Mouse (Mus musculus) limb, embryonic 13.5 days (tissue): ENCODE measurements around the gene Fem1a. TPM values are rescaled to one million over a fixed set of nuclear protein-coding genes. Genes with fewer than 3 reads are reported as not detected.
A peak's percentile ranks its signal among the peaks of the same experiment; 100 is the strongest.

Experiments used
- ATAC-seq: fragments of 200-750 bp; cut with Nextera tagmentation; 2 replicates; pipeline ENCODE4 v1.8.0; 2017; ENCODE audit warnings: low read depth, moderate number of reproducible peaks, moderate TSS enrichment; ENCODE audit not compliant: low FRiP score
- H3K27ac ChIP-seq: fragments of 300-500 bp; sonication (generic); 2 replicates; pipeline ENCODE4 v1.5.1; 2015; ENCODE audit warnings: inconsistent platforms, mild to moderate bottlenecking, moderate library complexity
- H3K27me3 ChIP-seq: fragments of 300-500 bp; sonication (generic); 2 replicates; pipeline ENCODE4 v1.6.1; 2015; ENCODE audit warnings: mild to moderate bottlenecking, inconsistent platforms
- H3K36me3 ChIP-seq: fragments of 300-500 bp; sonication (generic); 2 replicates; pipeline ENCODE4 v1.6.1; 2015; ENCODE audit warnings: inconsistent platforms, mild to moderate bottlenecking, moderate library complexity
- H3K4me1 ChIP-seq: fragments of 300-500 bp; sonication (generic); 2 replicates; pipeline ENCODE4 v1.6.1; 2015; ENCODE audit warnings: inconsistent platforms
- H3K4me2 ChIP-seq: fragments of 300-500 bp; sonication (generic); replicated peaks from 2 replicates; pipeline ENCODE4 v1.6.1; 2015; ENCODE audit warnings: inconsistent platforms, mild to moderate bottlenecking, moderate library complexity
- H3K4me3 ChIP-seq: fragments of 300-500 bp; sonication (generic); 2 replicates; pipeline ENCODE4 v1.5.1; 2015; ENCODE audit warnings: moderate library complexity, mild to moderate bottlenecking, inconsistent platforms
- H3K9ac ChIP-seq: fragments of 300-500 bp; sonication (generic); 2 replicates; pipeline ENCODE4 v1.6.1; 2015; ENCODE audit warnings: mild to moderate bottlenecking, inconsistent platforms
- H3K9me3 ChIP-seq: fragments of 300-500 bp; sonication (generic); 2 replicates; pipeline ENCODE4 v1.6.1; 2016; ENCODE audit warnings: inconsistent platforms
- WGBS: fragments of 180-500 bp; shearing (Covaris S2); methylation state at CpG from one replicate; pipeline ENCODE4 v1.1.7; 2015; 5-methylcytosine and 5-hydroxymethylcytosine counted together
- polyA plus RNA-seq: library from polyadenylated mRNA; unstranded; fragments of >200 nt; fragmentation: Nextera tagmentation; extraction: Ambion mirVana; gene quantifications from 2 replicates; pipeline ENCODE4 v1.2.1, GENCODE M21; 2015

The Fem1a gene
- polyA plus RNA-seq = 12.3 and 13.7 TPM in 2 replicates

- H3K4me3 ChIP-seq = peak within 1 kb of the TSS; percentile 67
- peak; percentile 93 for ATAC-seq
- no peaks in the 10 kb centered on the region for H3K9me3 ChIP-seq
- H3K9ac ChIP-seq = peak within 1 kb of the TSS; percentile 75
- H3K27ac ChIP-seq = peak within 1 kb of the TSS; percentile 80
- H3K4me1 ChIP-seq = peaks cover 48% of the 10 kb centered on the region
- under 1% methylated on average over 28 of the region's 28 CpGs for WGBS
- H3K36me3 ChIP-seq = peaks cover 34% of the 10 kb centered on the region
- H3K4me2 ChIP-seq = peak within 1 kb of the TSS; percentile 98
- no peaks in the 10 kb centered on the region for H3K27me3 ChIP-seq
Measured at GRCm38 (mm10) chr17:56256239-56256881, at the start of gene Fem1a. Fem1a (plus strand) TSS chr17:56256810.

DNA sequence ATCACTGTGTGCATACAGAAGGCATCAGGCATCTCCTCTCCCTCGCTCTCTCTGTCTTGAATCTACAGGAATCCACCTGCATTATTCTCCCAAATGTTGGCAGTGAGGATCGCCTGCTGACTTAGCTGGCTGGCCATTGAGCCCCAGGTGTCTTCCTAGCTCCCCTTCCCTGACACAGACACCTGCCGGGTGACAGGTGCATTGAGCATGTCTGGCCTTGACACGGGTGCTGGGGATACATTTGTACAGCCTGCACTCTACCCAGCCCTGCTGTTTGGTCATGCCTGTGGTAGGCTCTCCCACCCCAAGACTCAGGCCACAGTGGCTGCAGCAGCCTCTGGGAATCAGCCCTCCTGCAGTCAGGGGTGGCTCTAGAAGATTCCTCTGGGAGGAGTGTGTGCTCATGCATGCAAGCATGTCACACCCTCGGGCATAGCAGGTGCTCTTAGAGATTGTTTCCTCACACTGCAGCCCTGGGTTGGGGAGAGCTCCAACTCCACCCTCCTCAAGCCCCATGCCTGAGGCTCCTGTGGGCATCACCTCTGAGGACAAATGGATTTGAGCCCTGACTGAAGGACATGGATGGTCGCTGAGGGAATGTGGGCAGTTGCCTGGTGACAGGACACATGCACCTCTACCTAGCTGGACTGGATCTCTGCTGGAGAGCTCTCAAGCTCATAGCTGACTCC lies 49.5 kb upstream of the Fem1a start:
- Histone ChIP-seq H3K27ac (no peak overlapping the region), H3K4me3 (no peak overlapping the region), H3K9ac (no peak overlapping the region), H3K27me3 (no peaks in the 10 kb centered on the region), H3K4me2 (no peak overlapping the region), H3K4me1 (no peaks in the 10 kb centered on the region), H3K36me3 (peaks cover 98% of the 10 kb centered on the region), H3K9me3 (no peaks in the 10 kb centered on the region)
- ATAC-seq = no peak
- 81% methylated on average over 6 of the region's 6 CpGs for WGBS

DNA sequence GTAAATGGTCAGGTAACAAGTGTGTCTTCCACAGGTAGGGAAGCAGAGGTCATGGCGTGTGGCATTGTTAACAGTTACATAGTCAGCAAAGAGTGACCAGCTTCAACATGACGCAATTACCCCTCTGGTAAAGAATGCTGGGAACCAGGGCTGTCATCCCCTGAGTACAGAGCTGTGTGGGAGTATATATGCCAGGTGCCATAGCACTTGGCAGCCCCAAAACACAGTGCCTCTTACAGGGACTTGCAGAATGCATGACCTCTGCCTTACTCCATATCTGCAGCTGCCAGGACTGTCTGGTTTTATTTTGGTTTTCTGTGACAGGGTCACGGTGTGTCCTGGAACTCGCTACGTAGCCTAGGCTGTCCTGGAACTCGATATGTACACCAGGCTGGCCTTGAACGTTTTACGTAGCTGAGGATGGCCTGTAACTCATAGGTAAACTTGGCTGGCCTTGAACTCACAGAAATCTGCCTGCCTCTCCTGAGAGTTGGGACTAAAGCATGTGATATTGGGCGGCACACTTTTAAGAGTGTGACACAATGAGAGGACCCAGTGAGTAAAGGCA lies 48.6 kb upstream of the Fem1a start:
- Histone ChIP-seq H3K27ac (no peak overlapping the region), H3K9me3 (no peaks in the 10 kb centered on the region), H3K9ac (no peak overlapping the region), H3K4me1 (no peaks in the 10 kb centered on the region), H3K4me2 (no peak overlapping the region), H3K27me3 (no peaks in the 10 kb centered on the region), H3K4me3 (no peak overlapping the region), H3K36me3 (peaks cover 89% of the 10 kb centered on the region)
- no peak for ATAC-seq
- 91% methylated on average over 9 of the region's 9 CpGs for WGBS

- no peak overlapping the region for H3K27ac ChIP-seq
- no peak for ATAC-seq
- no peak overlapping the region for H3K9ac ChIP-seq
- H3K9me3 ChIP-seq = no peaks in the 10 kb centered on the region
- no peak overlapping the region for H3K4me2 ChIP-seq
- no peaks in the 10 kb centered on the region for H3K27me3 ChIP-seq
- H3K4me3 ChIP-seq = no peak overlapping the region
- WGBS = 92% methylated on average over 3 of the region's 3 CpGs
- H3K4me1 ChIP-seq = no peaks in the 10 kb centered on the region
- H3K36me3 ChIP-seq = peaks cover 81% of the 10 kb centered on the region
Measured at GRCm38 (mm10) chr17:56208821-56209220, 47.8 kb upstream of the Fem1a start.

GRCm38 (mm10) chr17:56211090-56211489 lies 45.5 kb upstream of the Fem1a start:
- Histone ChIP-seq H3K4me2 (no peak overlapping the region), H3K9ac (no peak overlapping the region), H3K4me1 (no peaks in the 10 kb centered on the region), H3K36me3 (peaks cover 72% of the 10 kb centered on the region), H3K9me3 (no peaks in the 10 kb centered on the region), H3K27ac (no peak overlapping the region), H3K27me3 (no peaks in the 10 kb centered on the region), H3K4me3 (no peak overlapping the region)
- no peak for ATAC-seq
- WGBS = 92% methylated on average over 2 of the region's 2 CpGs

DNA sequence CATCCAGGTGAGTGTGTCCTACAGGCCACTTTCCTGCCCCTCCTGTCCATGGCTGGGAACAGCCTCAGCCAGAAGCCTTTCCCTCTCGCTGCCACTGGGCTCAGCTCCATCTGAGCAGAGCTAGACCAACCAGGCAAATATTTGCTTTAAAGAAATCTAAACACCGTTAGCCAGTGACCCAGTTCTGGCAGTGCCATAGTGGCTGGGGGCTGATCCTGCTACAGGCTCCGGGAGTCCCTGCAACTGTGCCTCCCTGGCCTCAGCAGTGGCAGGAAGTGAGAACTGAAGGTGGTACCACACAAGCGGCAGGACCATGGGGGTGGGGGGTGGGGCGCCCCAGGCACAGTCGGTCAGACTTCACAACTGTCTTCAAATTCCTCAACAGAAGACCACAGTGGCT lies 43.9 kb upstream of the Fem1a start:
- no peak overlapping the region for H3K9ac ChIP-seq
- no peaks in the 10 kb centered on the region for H3K9me3 ChIP-seq
- no peak overlapping the region for H3K4me3 ChIP-seq
- no peak for ATAC-seq
- H3K4me1 ChIP-seq = peaks cover 15% of the 10 kb centered on the region
- no peak overlapping the region for H3K4me2 ChIP-seq
- 56% methylated on average over 6 of the region's 6 CpGs for WGBS
- peaks cover 59% of the 10 kb centered on the region for H3K36me3 ChIP-seq
- H3K27ac ChIP-seq = no peak overlapping the region
- no peaks in the 10 kb centered on the region for H3K27me3 ChIP-seq

DNA sequence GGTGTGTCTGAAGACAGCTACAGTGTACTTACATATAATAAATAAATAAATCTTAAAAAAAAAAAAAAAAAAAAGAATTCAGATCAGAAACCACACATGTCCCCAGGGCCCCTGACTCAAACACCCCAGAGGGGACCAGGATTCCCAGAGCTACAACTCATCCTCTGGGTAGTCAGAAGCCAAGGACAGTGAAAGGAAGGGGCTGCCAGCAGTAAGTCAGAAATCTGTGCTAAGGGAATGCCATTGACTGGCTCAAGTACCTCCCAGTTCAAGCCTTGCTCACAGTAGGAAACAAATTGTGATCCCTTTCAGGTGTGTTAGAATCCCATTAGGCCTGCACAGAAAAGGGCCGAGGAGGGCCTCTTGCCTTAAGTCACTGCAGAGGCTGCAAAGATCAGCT lies 42.4 kb upstream of the Fem1a start:
- Histone ChIP-seq H3K4me3 (no peak overlapping the region), H3K9me3 (no peaks in the 10 kb centered on the region), H3K27ac (no peak overlapping the region), H3K4me2 (no peak overlapping the region), H3K4me1 (peaks cover 20% of the 10 kb centered on the region), H3K27me3 (no peaks in the 10 kb centered on the region), H3K9ac (no peak overlapping the region), H3K36me3 (peaks cover 43% of the 10 kb centered on the region)
- ATAC-seq = no peak
- WGBS = 86% methylated on average over 1 of the region's 1 CpGs

DNA sequence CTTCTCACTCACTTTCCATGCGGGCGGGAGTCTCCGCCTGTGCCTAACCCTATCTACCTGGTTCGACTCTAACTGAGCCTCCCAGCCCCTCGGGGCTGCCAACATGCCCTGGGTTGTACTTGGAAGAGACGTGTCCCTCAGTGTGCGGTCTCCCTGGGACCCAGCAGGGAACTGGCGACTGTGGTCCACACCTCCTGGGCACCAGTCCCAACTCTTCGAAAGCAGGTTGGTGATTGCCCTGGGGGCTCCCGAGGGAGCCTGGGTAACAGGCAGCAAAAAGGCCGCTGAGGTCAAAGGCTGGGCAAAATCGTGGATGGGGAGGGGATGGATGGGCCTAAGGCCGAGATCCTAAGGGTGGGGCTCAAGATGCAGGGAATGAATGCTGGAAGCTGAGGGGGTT lies 38.9 kb upstream of the Fem1a start:
- Histone ChIP-seq H3K27me3 (no peaks in the 10 kb centered on the region), H3K4me2 (peak overlapping the region; percentile 85), H3K9me3 (no peaks in the 10 kb centered on the region), H3K27ac (no peak overlapping the region), H3K36me3 (peaks cover 16% of the 10 kb centered on the region), H3K4me1 (peaks cover 24% of the 10 kb centered on the region), H3K4me3 (peak overlapping the region; percentile 82), H3K9ac (peak overlapping the region; percentile 90)
- ATAC-seq = no peak
- 69% methylated on average over 13 of the region's 13 CpGs for WGBS

DNA sequence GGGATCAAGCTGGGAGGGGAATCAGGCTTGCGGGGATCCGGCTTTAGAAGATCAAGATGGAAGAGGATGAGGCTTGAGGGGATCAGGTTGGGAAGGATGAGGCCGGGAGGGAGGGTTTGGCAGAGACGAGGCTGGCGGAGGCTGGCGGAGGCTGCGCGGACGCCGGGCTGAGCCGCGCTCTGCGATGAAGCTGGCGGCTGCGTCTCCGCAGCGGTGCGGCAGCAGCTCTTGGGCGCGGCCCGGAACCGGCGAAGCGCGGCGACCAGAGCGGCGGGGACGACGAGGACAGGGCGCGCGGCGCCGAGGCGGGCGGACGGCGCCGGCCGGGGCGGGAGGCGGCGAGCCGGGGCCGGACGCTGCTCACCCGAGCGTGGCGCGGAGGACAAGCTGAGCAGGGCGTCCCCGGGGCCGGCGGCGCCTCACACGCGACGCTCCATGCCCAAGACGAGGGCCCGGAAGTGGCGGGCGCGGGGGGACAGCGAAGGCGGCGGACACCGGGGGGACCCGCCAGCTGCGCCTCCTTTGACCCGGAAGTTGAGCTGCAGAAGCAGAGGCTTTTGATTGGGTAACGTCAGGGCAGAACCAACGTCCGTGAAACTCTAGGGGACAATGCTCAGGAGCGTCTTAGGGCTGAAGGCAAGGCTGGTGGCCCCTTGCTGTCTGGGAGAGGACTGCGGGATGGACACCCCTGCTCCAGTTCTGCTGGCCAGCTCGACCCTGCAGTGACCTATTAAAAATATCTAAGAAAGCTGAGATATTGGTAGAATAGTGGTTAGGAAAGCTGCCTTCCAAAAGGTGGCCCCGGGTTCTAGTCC lies 38.0 kb upstream of the Fem1a start, which contains the start of gene Dpp9:
Dpp9 (minus strand) TSS at position 529 of the 815 bp plus-strand sequence.
- peak within 1 kb of the TSS; percentile 84 for H3K27ac ChIP-seq
- peak within 1 kb of the TSS; percentile 82 for H3K4me3 ChIP-seq
- peak within 1 kb of the TSS; percentile 90 for H3K9ac ChIP-seq
- WGBS = under 1% methylated on average over 64 of the region's 78 CpGs
- H3K4me1 ChIP-seq = peaks cover 24% of the 10 kb centered on the region
- peak; percentile 99 for ATAC-seq
- H3K36me3 ChIP-seq = peaks cover 16% of the 10 kb centered on the region
- no peaks in the 10 kb centered on the region for H3K9me3 ChIP-seq
- no peaks in the 10 kb centered on the region for H3K27me3 ChIP-seq
- H3K4me2 ChIP-seq = peak within 1 kb of the TSS; percentile 85

- Histone ChIP-seq H3K4me3 (peak overlapping the region; percentile 82), H3K36me3 (peaks cover 16% of the 10 kb centered on the region), H3K4me2 (peak overlapping the region; percentile 85), H3K27me3 (no peaks in the 10 kb centered on the region), H3K9ac (peak overlapping the region; percentile 90), H3K9me3 (no peaks in the 10 kb centered on the region), H3K27ac (peak overlapping the region; percentile 39; the same call in 1 of the 2 replicates), H3K4me1 (peaks cover 24% of the 10 kb centered on the region)
- ATAC-seq = no peak
- WGBS = 46% methylated on average over 12 of the region's 12 CpGs
Measured at GRCm38 (mm10) chr17:56219251-56219650, 37.4 kb upstream of the Fem1a start.

GRCm38 (mm10) chr17:56219805-56220204 lies 36.8 kb upstream of the Fem1a start:
- Histone ChIP-seq H3K36me3 (peaks cover 11% of the 10 kb centered on the region), H3K9ac (no peak overlapping the region), H3K27ac (no peak overlapping the region), H3K9me3 (no peaks in the 10 kb centered on the region), H3K27me3 (no peaks in the 10 kb centered on the region), H3K4me1 (peaks cover 24% of the 10 kb centered on the region), H3K4me2 (peak overlapping the region; percentile 85), H3K4me3 (peak overlapping the region; percentile 82; the same call in 1 of the 2 replicates)
- WGBS = 44% methylated on average over 3 of the region's 3 CpGs
- no peak for ATAC-seq

- Histone ChIP-seq H3K9ac (no peak overlapping the region), H3K27me3 (no peaks in the 10 kb centered on the region), H3K27ac (no peak overlapping the region), H3K9me3 (no peaks in the 10 kb centered on the region), H3K4me3 (no peak overlapping the region), H3K4me1 (no peaks in the 10 kb centered on the region), H3K4me2 (no peak overlapping the region), H3K36me3 (no peaks in the 10 kb centered on the region)
- WGBS = 47% methylated on average over 1 of the region's 1 CpGs
- no peak for ATAC-seq
Measured at GRCm38 (mm10) chr17:56224916-56225315, 31.7 kb upstream of the Fem1a start.
